Mouse (Mus musculus): ENCODE results near the gene Gm19426. TPM values are rescaled to one million over a fixed set of nuclear protein-coding genes. Genes with fewer than 3 reads are reported as not detected.

Gm19426 gene
- total and polyA plus RNA-seq, 3 experiments: not detected

DNA sequence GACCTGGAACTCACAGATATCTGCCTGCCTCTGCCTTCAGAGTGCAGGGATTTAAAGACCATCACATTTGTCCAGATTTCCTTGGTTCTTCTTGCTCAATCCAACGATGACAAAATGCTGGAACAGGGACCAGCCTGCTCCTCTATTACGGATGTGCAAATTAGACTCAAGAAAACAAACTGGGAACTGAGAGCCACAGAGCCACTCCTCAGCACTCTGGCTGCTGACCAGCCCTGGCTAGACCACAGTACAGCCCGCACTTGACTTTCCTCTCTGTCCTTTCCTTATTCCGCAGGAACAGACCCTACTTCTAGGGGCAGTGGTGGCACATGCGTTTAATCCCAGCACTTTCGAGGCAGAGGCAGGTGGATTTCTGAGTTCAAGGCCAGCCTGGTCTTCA is 27.0 kb upstream of the Gm19426 start:
- Histone ChIP-seq H3K9me3 (replicated peaks; ENCODE audit: low read length) (no peaks in the 10 kb centered on the region), H3K4me3 (replicated peaks in 1 of 3; ENCODE audit: low read depth in 2 of 3, low read length in 2 of 3, poor library complexity in 1 of 3) (no peak overlapping the region), H3K4me2 (ENCODE audit: insufficient read depth, low read depth, poor library complexity, severe bottlenecking) (no peak overlapping the region), H3K27ac (ENCODE audit: insufficient read depth, low read depth) (no peak overlapping the region), H3K27me3 (replicated peaks) (peaks cover 55% of the 10 kb centered on the region), H3K79me2 (replicated peaks; ENCODE audit: control insufficient read depth, extremely low read depth, insufficient read depth, poor library complexity, severe bottlenecking) (no peaks in the 10 kb centered on the region), H3K36me3 (replicated peaks in 1 of 2; ENCODE audit: control insufficient read depth in 1 of 2, insufficient read depth in 1 of 2, low read length in 1 of 2) (no peaks in the 10 kb centered on the region), H3K4me1 (ENCODE audit: control insufficient read depth in 1 of 2, insufficient read depth in 2 of 2) (no peaks in the 10 kb centered on the region), H3K9ac (ENCODE audit: insufficient read depth, low read depth) (no peak overlapping the region)
- no peak for TF ChIP-seq CHD1 (IDR thresholded peaks at IDR 0.05; ENCODE audit: low read depth, low read length)
- TF ChIP-seq JUND (conservative IDR thresholded peaks at IDR 0.05; ENCODE audit: low read depth, low read length): no peak
- TF ChIP-seq MEF2A (IDR thresholded peaks at IDR 0.05; ENCODE audit: borderline replicate concordance, low read depth, low read length): no peak
- TF ChIP-seq RAD21 (IDR thresholded peaks at IDR 0.05; ENCODE audit: low read depth, low read length): no peak
- no peak for TF ChIP-seq NRF1 (IDR thresholded peaks at IDR 0.05; ENCODE audit: low read depth, low read length)
- no peak for TF ChIP-seq ZNF384 (IDR thresholded peaks at IDR 0.05; ENCODE audit: low read depth, low read length)
- no peak for TF ChIP-seq MXI1 (IDR thresholded peaks at IDR 0.05; ENCODE audit: low read depth, low read length)
- no peak for TF ChIP-seq E2F4 (IDR thresholded peaks at IDR 0.05; ENCODE audit: insufficient replicate concordance, low read depth, low read length)
- no peak for TF ChIP-seq POLR2A (IDR thresholded peaks at IDR 0.05; ENCODE audit: low read depth, low read length)
- in situ Hi-C loops (cut with MboI; ENCODE audit: low pct_ligation_motif_present, low pct_unique_long_range_greater_than_20kb, low sequenced_read_pairs): no loop called here
- dilution Hi-C loops (cut with MboI; ENCODE audit: extremely low pct_ligation_motif_present, extremely low pct_unique_long_range_greater_than_20kb, low sequenced_read_pairs): no loop called here
- no peak for DNase-seq (ENCODE audit: extremely low read depth)

DNA sequence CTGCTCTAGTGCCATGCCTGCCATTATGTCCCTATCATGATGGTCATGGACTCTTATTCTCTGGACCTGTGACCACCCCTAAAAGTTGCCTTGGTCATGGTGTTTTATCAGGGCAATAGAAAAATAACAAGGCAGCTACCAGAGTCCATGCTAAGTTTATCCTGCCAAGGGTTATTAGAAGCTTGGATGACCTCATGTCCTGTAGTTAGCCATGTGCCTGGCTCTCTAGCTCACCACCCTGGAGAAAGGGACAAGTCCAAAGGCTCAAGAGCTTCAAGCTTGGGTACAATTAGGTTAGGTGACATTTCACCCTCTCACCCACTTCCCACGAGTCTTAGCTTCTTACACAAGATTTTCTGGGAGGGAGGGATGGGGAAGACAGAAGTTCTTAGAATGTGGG is 19.4 kb upstream of the Gm19426 start:
- dilution Hi-C loops (cut with MboI; ENCODE audit: extremely low pct_ligation_motif_present, extremely low pct_unique_long_range_greater_than_20kb, low sequenced_read_pairs) (no loop called here), in situ Hi-C loops (cut with MboI; ENCODE audit: low pct_ligation_motif_present, low pct_unique_long_range_greater_than_20kb, low sequenced_read_pairs) (no loop called here)

DNA sequence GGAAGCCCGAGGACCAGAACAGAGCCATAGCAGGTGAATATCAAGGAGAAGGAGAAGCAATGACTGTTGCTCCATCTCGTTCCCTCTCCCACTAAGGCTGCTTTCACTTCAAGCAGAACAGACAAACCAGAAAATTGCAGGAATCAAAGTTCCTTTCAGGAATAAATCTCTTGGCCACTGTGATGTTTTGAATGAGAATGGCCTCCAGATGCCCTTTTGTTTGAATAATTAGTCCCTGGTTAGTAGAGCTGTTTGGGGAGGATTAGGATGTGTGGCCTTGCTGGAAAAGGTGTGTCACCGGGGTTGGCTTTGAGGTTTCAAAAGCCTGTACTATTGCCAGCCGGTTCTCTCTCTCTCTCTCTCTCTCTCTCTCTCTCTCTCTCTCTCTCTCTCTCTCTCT is 18.8 kb upstream of the Gm19426 start:
- no peaks in the 10 kb centered on the region for H3K36me3 ChIP-seq (replicated peaks in 1 of 2; ENCODE audit: control insufficient read depth in 1 of 2, insufficient read depth in 1 of 2, low read length in 1 of 2)
- 0 out of 4 replicates have a peak, but pooled peaks cover 0 to 5% of the 10 kb centered on the region in 2 experiments for H3K4me1 ChIP-seq (ENCODE audit: control insufficient read depth in 1 of 2, insufficient read depth in 2 of 2)
- DNase-seq (ENCODE audit: extremely low read depth): no peak
- dilution Hi-C loops (cut with MboI; ENCODE audit: extremely low pct_ligation_motif_present, extremely low pct_unique_long_range_greater_than_20kb, low sequenced_read_pairs) (no loop called here), in situ Hi-C loops (cut with MboI; ENCODE audit: low pct_ligation_motif_present, low pct_unique_long_range_greater_than_20kb, low sequenced_read_pairs) (no loop called here)
- no peak overlapping the region for H3K9ac ChIP-seq (ENCODE audit: insufficient read depth, low read depth)
- H3K4me3 ChIP-seq (replicated peaks in 1 of 3; ENCODE audit: low read depth in 2 of 3, low read length in 2 of 3, poor library complexity in 1 of 3): no peak overlapping the region
- 0 out of 2 replicates have a peak overlapping the region, but pooled peaks have one; percentile 2 for H3K4me2 ChIP-seq (ENCODE audit: insufficient read depth, low read depth, poor library complexity, severe bottlenecking)
- peaks cover 6% of the 10 kb centered on the region for H3K27me3 ChIP-seq (replicated peaks)
- no peaks in the 10 kb centered on the region for H3K9me3 ChIP-seq (replicated peaks; ENCODE audit: low read length)
- H3K79me2 ChIP-seq (replicated peaks; ENCODE audit: control insufficient read depth, extremely low read depth, insufficient read depth, poor library complexity, severe bottlenecking): no peaks in the 10 kb centered on the region
- no peak overlapping the region for H3K27ac ChIP-seq (ENCODE audit: insufficient read depth, low read depth)
- TF ChIP-seq TBP (conservative IDR thresholded peaks at IDR 0.05; ENCODE audit: low read depth, low read length) (no peak), GABPA (IDR thresholded peaks at IDR 0.05; ENCODE audit: insufficient replicate concordance, low read depth, low read length) (no peak), EP300 (IDR thresholded peaks at IDR 0.05; ENCODE audit: low read length) (no peak), ZKSCAN1 (IDR thresholded peaks at IDR 0.05; ENCODE audit: borderline replicate concordance, low read depth, low read length) (no peak), JUN (IDR thresholded peaks at IDR 0.05; ENCODE audit: insufficient read depth, low read depth, low read length) (no peak), SMC3 (IDR thresholded peaks at IDR 0.05; ENCODE audit: low read depth, low read length) (no peak), ZMIZ1 (IDR thresholded peaks at IDR 0.05; ENCODE audit: low read depth, low read length) (no peak), NELFE (IDR thresholded peaks at IDR 0.05; ENCODE audit: low read depth, low read length) (no peak)

More for the DNA sequence above, 19.4 kb upstream of the Gm19426 start:
- no peak for TF ChIP-seq BHLHE40 (IDR thresholded peaks at IDR 0.05; ENCODE audit: low read depth, low read length)
- no peak for TF ChIP-seq RCOR1 (conservative IDR thresholded peaks at IDR 0.05; ENCODE audit: low read depth, low read length)
- no peak for TF ChIP-seq ETS1 (conservative IDR thresholded peaks at IDR 0.05; ENCODE audit: low read depth, low read length)
- TF ChIP-seq ELF1 (IDR thresholded peaks at IDR 0.05; ENCODE audit: low read depth, low read length): no peak
- no peak for TF ChIP-seq MAZ (IDR thresholded peaks at IDR 0.05; ENCODE audit: low read depth, low read length)
- no peak for TF ChIP-seq MXI1 (IDR thresholded peaks at IDR 0.05; ENCODE audit: low read depth, low read length)
- no peak for TF ChIP-seq KAT2A (IDR thresholded peaks at IDR 0.05; ENCODE audit: insufficient replicate concordance, low read length)
- no peak for TF ChIP-seq RAD21 (IDR thresholded peaks at IDR 0.05; ENCODE audit: low read depth, low read length)
- no peak for TF ChIP-seq E2F4 (IDR thresholded peaks at IDR 0.05; ENCODE audit: insufficient replicate concordance, low read depth, low read length)
- no peak for TF ChIP-seq EP300 (IDR thresholded peaks at IDR 0.05; ENCODE audit: low read length)
- no peak for TF ChIP-seq POLR2A (IDR thresholded peaks at IDR 0.05; ENCODE audit: low read depth, low read length)
- TF ChIP-seq TBP (conservative IDR thresholded peaks at IDR 0.05; ENCODE audit: low read depth, low read length): no peak
- TF ChIP-seq SMC3 (IDR thresholded peaks at IDR 0.05; ENCODE audit: low read depth, low read length): no peak
- no peak for TF ChIP-seq HCFC1 (IDR thresholded peaks at IDR 0.05; ENCODE audit: low read depth, low read length)
- Histone ChIP-seq H3K9ac (ENCODE audit: insufficient read depth, low read depth) (no peak overlapping the region), H3K27me3 (replicated peaks) (peaks cover 7% of the 10 kb centered on the region), H3K36me3 (replicated peaks in 1 of 2; ENCODE audit: control insufficient read depth in 1 of 2, insufficient read depth in 1 of 2, low read length in 1 of 2) (no peaks in the 10 kb centered on the region), H3K9me3 (replicated peaks; ENCODE audit: low read length) (no peaks in the 10 kb centered on the region), H3K27ac (ENCODE audit: insufficient read depth, low read depth) (no peak overlapping the region), H3K79me2 (replicated peaks; ENCODE audit: control insufficient read depth, extremely low read depth, insufficient read depth, poor library complexity, severe bottlenecking) (no peaks in the 10 kb centered on the region), H3K4me2 (ENCODE audit: insufficient read depth, low read depth, poor library complexity, severe bottlenecking) (no peak overlapping the region), H3K4me3 (replicated peaks in 1 of 3; ENCODE audit: low read depth in 2 of 3, low read length in 2 of 3, poor library complexity in 1 of 3) (no peak overlapping the region), H3K4me1 (ENCODE audit: control insufficient read depth in 1 of 2, insufficient read depth in 2 of 2) (0 out of 4 replicates have a peak, but pooled peaks cover 0 to 5% of the 10 kb centered on the region in 2 experiments)
- no peak for DNase-seq (ENCODE audit: extremely low read depth)
